Mouse (Mus musculus) ES-CJ7 (cell line): Measurements from ENCODE around the gene Slc6a3.
A peak's percentile ranks its signal among the peaks of the same experiment; 100 is the strongest.

Experiments used
- DNase-seq: peaks from one replicate; pipeline ENCODE4 v3.0.0; 2011; ENCODE audit warnings: low read depth, low spot score

The Slc6a3 gene

GRCm38 (mm10) chr13:73536403-73536821 lies at the start of gene Slc6a3:
Gene Slc6a3 (plus strand): TSS chr13:73536747.
- no peak for DNase-seq

- no peak for DNase-seq
Measured at GRCm38 (mm10) chr13:73488105-73488504, 48.4 kb upstream of the Slc6a3 start.

GRCm38 (mm10) chr13:73488707-73489106 lies 47.8 kb upstream of the Slc6a3 start:
- no peak for DNase-seq

DNA sequence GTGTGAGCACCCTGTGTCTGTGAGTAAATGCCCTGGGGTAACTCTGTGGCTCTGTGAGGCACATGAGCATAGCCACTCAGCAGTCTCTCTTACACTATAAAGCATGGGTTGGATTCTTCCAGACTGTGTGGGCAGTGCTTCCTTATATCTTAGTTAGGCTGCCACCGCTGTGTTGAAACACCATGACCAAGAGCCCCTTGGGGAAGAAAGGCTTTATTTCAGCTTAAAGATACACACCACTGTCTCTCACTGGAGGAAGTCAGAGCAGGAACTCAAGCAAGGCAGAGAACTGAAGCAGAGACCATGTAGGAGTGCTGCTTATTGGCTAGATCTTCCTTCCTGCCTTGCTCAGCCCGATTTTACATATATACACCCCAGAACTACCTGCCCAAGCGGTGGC lies 46.6 kb upstream of the Slc6a3 start:
- no peak for DNase-seq

- DNase-seq: no peak
Measured at GRCm38 (mm10) chr13:73490564-73491170, 45.9 kb upstream of the Slc6a3 start.

DNA sequence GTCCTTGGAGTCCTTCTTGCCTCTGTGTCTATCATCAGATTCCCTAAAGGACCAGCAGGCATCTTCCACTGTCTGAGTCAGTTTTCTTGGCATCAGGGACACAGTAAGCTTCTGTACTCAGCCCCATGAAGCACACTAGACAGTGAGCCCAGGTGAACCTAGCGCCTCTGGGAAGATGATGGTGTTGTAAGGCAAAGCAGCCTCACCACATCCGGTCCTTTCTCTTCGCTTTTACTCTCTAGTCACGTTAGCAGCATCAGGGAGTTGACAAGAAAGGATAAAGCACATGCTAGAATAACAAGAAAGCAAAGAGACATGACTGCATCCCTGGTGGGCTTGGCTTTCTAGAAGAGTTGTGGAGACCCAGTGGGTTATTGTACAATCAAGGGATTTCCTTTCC lies 43.4 kb upstream of the Slc6a3 start:
- DNase-seq: no peak

GRCm38 (mm10) chr13:73494528-73494927 lies 42.0 kb upstream of the Slc6a3 start:
- peak; percentile 22 for DNase-seq

DNA sequence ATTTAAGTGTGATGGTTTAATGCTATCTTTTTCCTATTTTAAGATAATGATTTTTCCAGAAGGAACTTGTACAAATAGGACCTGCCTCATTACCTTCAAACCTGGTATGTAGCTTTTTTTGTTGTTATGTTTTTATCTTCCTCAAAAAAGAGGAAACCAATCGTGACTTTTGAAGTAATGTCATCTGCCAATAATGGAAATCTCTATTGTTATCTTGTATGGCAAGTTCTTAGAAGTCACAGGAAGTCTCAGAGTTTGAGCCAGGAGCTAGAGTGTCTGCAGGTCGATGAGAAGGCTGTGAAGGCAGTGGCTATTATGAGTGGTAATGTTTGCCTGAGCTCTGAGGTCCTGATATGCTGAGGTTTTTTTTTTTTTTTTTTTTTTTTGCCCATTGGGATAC lies 40.4 kb upstream of the Slc6a3 start:
- no peak for DNase-seq

GRCm38 (mm10) chr13:73499893-73500604 lies 36.5 kb upstream of the Slc6a3 start:
- no peak for DNase-seq

DNA sequence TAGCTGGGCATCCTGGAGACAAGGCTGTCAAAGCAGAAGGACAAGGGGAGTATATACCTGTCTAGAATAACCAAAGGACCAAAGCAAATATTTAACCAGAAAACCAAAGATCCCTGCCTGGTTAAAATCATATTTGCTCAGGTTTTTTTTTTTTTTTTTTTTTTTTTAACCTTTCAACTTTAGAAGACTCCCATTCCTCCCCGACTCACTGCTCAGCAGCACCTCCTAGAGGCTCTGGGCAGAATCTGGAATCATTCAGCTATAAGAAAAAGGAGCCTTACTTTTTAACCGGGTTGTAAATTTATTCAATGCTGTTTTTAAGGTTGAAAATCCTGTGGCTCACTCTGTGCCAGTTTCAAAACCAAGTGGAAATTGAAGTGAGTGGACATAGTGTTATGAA lies 33.8 kb upstream of the Slc6a3 start:
- DNase-seq: peak; percentile 47

DNA sequence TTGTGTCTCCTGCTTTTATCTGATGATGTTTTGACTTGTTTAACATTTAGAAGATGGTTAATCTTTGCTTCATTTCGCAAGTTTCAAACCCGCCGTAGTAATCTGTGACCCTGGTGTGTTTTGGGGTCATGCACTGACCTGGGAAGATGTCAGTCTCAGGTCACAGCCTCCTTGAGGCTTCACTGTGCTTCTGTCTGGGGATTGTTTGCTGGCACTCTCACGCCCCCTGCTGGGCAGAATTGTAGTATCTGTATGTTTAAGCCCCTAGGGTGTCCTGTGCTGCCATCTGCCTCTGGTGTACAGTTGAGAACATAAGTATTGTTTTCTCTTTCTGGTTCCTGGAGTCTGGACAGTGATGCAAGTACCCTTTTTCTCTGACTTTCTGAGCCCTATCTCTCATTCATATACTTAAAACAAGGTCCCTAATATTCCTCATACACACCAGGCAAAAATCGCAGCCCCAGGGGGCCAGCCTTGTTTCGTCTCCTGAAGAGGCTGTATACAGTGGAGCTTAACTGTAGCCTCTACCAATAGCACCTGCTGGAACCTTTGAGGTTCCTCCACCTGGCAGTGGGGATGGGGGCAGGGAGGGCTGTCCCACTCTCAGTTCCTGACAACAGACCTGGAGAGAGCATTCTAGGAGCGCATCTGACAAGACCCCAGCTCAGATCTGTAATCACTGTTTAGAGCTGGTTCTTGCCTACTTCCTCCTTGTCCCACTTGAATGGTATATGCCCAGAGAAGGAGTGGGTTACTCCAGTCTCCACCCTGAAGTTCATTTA lies 30.7 kb upstream of the Slc6a3 start:
- DNase-seq: peak; percentile 83

- no peak for DNase-seq
Measured at GRCm38 (mm10) chr13:73508817-73509550, 27.6 kb upstream of the Slc6a3 start.

DNA sequence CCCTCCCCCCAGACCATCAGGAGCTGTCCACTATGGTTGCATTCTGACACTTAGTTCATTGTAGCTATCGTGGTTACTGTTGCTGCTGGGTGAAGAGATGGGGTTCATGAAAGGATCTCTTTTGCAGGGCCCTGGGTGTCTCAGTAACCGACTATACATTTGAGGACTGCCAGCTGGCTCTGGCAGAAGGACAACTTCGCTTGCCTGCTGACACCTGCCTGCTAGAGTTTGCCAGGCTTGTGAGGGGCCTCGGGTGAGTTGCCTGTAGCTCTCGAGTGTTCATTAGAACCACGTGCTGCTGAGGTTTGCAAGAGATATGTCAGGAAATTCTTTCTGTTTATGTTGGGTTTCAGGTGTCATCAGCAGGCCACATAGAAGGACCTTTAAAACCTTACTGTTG lies 26.7 kb upstream of the Slc6a3 start:
- no peak for DNase-seq

GRCm38 (mm10) chr13:73512776-73513673 lies 23.5 kb upstream of the Slc6a3 start:
- peak; percentile 75 for DNase-seq

DNA sequence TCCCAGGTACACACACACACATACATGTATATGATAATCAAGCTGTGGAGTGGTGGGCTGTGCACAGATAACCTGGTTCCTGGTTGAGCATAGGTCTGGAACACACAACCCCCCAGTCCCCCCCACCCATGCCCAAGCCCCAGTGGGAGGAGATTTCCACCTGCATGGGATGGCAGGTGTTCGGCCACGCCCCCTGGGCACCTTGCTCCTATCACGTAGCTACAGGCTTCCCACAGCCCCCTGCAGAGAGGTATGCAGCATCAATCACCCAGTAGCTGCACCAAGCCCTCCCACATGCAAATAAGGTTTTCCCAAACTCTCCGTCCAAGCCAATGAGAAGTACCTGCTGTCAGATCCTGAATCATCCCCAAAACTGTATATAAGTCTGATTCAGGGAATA lies 19.7 kb upstream of the Slc6a3 start:
- peak; percentile 23 for DNase-seq

GRCm38 (mm10) chr13:73533716-73534115 lies 2.8 kb upstream of the Slc6a3 start:
- DNase-seq: no peak

DNA sequence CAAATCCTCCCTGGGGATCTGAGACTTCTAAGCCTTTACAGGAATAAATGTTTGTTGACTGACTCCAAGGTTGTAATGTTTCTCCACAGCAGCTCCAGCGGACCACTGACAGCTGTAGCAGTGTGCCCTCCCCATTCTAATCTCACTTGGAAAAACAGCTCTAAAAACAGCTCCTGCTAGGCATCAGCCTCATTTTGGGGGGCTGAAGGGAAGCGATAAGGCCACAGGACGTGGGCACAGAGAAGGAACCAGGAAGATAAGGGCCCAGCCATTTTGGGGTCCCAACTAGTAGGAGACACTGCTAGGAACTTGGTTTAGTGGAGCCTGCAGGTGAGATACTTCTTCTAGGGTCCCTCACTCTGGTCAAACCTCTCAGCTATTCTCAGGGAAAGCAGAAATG lies 1.3 kb upstream of the Slc6a3 start:
- DNase-seq: no peak

DNA sequence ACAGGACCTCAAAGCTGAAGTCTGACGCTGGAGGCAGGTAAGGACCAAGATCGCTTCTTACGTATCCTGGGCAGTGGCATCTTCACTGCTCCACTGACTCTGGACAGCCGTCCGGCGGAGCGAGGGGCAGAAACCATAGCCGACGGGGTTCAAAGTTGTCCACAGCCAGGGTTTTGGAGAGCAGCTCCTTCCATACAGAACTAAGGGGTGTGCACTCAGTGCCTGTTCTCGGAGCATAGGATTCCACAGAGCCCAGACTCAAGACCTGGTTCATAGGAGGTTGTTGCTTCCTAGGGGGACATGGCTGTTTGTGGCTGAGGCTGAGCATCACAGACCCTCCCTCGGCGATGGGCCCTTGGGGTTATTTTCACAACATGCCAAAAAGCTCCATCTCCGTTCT lies 277 bp downstream of the Slc6a3 start:
- no peak for DNase-seq

GRCm38 (mm10) chr13:73564201-73564600 lies 27.7 kb downstream of the Slc6a3 start:
- DNase-seq: no peak

DNA sequence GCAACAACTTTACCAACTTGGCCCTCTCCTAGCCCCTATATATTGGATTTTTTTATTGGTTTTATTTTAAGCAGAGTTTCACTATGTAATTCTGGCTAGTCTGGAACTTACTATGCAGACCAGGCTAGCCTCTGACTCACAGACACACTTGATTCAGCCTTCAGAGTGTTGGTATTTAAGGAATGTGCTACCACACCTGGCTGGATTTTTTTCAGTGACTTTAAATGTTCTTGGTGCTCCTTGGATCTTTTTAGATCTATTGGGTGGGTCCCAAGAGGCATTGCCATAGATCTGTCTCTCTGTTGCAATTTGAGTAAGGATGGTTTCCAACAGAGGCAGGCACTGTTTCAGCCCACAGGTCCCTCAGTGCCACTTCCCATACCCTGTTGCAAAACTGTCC lies 38.5 kb downstream of the Slc6a3 start:
- peak; percentile 19 for DNase-seq

DNA sequence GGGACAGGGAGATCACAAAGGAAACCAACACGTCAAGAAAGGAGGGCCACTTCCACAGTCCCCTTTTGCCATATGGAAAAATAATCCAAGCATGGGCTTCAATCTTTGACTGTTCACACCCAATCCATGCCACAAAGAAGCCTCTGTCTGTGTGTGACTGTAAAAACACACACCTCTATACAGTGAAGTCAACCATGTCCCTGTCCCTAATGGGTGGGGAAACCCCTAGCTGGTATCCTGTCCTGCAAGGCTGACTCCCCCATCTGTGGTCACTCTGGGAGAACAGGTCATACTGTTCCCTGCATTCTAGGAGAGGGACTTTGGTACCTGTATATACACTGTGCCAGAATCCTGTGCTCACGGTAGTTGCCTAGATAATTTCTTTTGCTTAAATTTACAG lies 40.7 kb downstream of the Slc6a3 start:
- DNase-seq: no peak
